Mouse (Mus musculus) MEL (cell line): ENCODE data around the gene Msi2. TPM values are rescaled to one million over a fixed set of nuclear protein-coding genes. Genes with fewer than 3 reads are reported as not detected.
A peak's percentile ranks its signal among the peaks of the same experiment; 100 is the strongest.

Source experiments
- DNase-seq: peaks from one replicate; pipeline ENCODE4 v3.0.0; 2011; ENCODE audit warnings: low read depth, low spot score
- H3K27ac ChIP-seq: 2 replicates; pipeline ENCODE4 v1.5.1; 2012; ENCODE audit warnings: low read depth, mild to moderate bottlenecking, control low read depth, low read length, moderate library complexity; ENCODE audit not compliant: control insufficient read depth
- H3K27me3 ChIP-seq, 2 experiments: fragments of 150-350 bp in 1 of 2; sonication (generic) in 1 of 2; 2 replicates each; pipeline ENCODE4 v1.6.1; 2012; ENCODE audit warnings: low read length in 2 of 2, mild to moderate bottlenecking in 2 of 2, improper control_type of control experiment in 1 of 2, moderate library complexity in 1 of 2; ENCODE audit not compliant: insufficient read depth in 2 of 2, control insufficient read depth in 1 of 2
- H3K36me3 ChIP-seq, 2 experiments: 2 replicates each; pipeline ENCODE4 v1.6.1; 2012 to 2014; ENCODE audit warnings: low read length in 2 of 2, improper control_type of control experiment in 1 of 2, inconsistent platforms in 1 of 2, mild to moderate bottlenecking in 1 of 2; ENCODE audit not compliant: insufficient read depth in 2 of 2, control insufficient read depth in 1 of 2
- H3K4me1 ChIP-seq, 2 experiments: fragments of 150-350 bp in 1 of 2; sonication (generic) in 1 of 2; 2 replicates each; pipeline ENCODE4 v1.6.1; 2012; ENCODE audit warnings: low read length in 2 of 2, improper control_type of control experiment in 1 of 2, mild to moderate bottlenecking in 1 of 2; ENCODE audit not compliant: insufficient read depth in 2 of 2, control insufficient read depth in 1 of 2
- H3K4me3 ChIP-seq, 2 experiments: fragments of 150-350 bp in 1 of 2; sonication (generic) in 1 of 2; 2 replicates each; pipeline ENCODE4 v1.5.1; 2012; ENCODE audit warnings: low read depth in 2 of 2, low read length in 2 of 2, mild to moderate bottlenecking in 2 of 2, moderate library complexity in 2 of 2, control low read depth in 1 of 2, improper control_type of control experiment in 1 of 2; ENCODE audit not compliant: control insufficient read depth in 1 of 2, insufficient read depth in 1 of 2
- H3K79me2 ChIP-seq: 2 replicates; pipeline ENCODE4 v1.6.1; 2012; ENCODE audit warnings: mild to moderate bottlenecking, low read length, moderate library complexity; ENCODE audit not compliant: control insufficient read depth, poor library complexity, insufficient read depth
- H3K9ac ChIP-seq: 2 replicates; pipeline ENCODE4 v1.6.1; 2012; ENCODE audit warnings: low read depth, mild to moderate bottlenecking, control low read depth, low read length, moderate library complexity; ENCODE audit not compliant: control insufficient read depth, poor library complexity, severe bottlenecking
- H3K9me3 ChIP-seq: fragments of 150-350 bp; sonication (generic); replicated peaks from 2 replicates; pipeline ENCODE4 v1.6.1; 2012; ENCODE audit warnings: mild to moderate bottlenecking, low read length, improper control_type of control experiment, moderate library complexity; ENCODE audit not compliant: insufficient read depth
- BHLHE40 ChIP-seq: IDR thresholded peaks from 2 replicates; pipeline ENCODE4 v1.6.1; 2012; ENCODE audit warnings: low read depth, mild to moderate bottlenecking, inconsistent platforms, low read length, improper control_type of control experiment, borderline replicate concordance
- CHD2 ChIP-seq: IDR thresholded peaks from 2 replicates; pipeline ENCODE4 v1.6.1; 2011; ENCODE audit warnings: low read length, improper control_type of control experiment
- CTCF ChIP-seq, 3 experiments: IDR thresholded peaks in 2 of 3; conservative IDR thresholded peaks in 1 of 3; 2 replicates each; pipeline ENCODE4 v1.5.1; 2011 to 2012; ENCODE audit warnings: low read length in 3 of 3, low read depth in 2 of 3, mild to moderate bottlenecking in 2 of 3, improper control_type of control experiment in 1 of 3, inconsistent platforms in 1 of 3, mixed read lengths in 1 of 3, moderate library complexity in 1 of 3; ENCODE audit not compliant: control insufficient read depth in 1 of 3, insufficient read depth in 1 of 3, poor library complexity in 1 of 3, severe bottlenecking in 1 of 3
- ELF1 ChIP-seq: IDR thresholded peaks from 2 replicates; pipeline ENCODE4 v1.6.1; 2014; ENCODE audit warnings: low read depth, mild to moderate bottlenecking, inconsistent platforms, low read length, improper control_type of control experiment, moderate library complexity
- EP300 ChIP-seq, 2 experiments: IDR thresholded peaks; 2 replicates each; pipeline ENCODE4 v1.6.1; 2011; ENCODE audit warnings: improper control_type of control experiment in 2 of 2, low read length in 2 of 2, low read depth in 1 of 2, mild to moderate bottlenecking in 1 of 2
- ETS1 ChIP-seq: IDR thresholded peaks from 2 replicates; pipeline ENCODE4 v1.6.1; 2012; ENCODE audit warnings: low read depth, mild to moderate bottlenecking, inconsistent platforms, low read length, improper control_type of control experiment, moderate library complexity
- GATA1 ChIP-seq: IDR thresholded peaks from 2 replicates; pipeline ENCODE4 v1.6.1; 2011; ENCODE audit warnings: low read depth, low read length, improper control_type of control experiment
- HCFC1 ChIP-seq: IDR thresholded peaks from 2 replicates; pipeline ENCODE4 v1.6.1; 2012; ENCODE audit warnings: low read depth, mild to moderate bottlenecking, inconsistent platforms, low read length, improper control_type of control experiment, moderate library complexity
- JUND ChIP-seq: IDR thresholded peaks from 2 replicates; pipeline ENCODE4 v1.6.1; 2011; ENCODE audit warnings: low read depth, mild to moderate bottlenecking, improper control_type of control experiment, low read length
- KAT2A ChIP-seq: conservative IDR thresholded peaks from 2 replicates; pipeline ENCODE4 v1.6.1; 2012; ENCODE audit warnings: low read depth, low read length, improper control_type of control experiment, inconsistent platforms
- MAFK ChIP-seq: IDR thresholded peaks from 2 replicates; pipeline ENCODE4 v1.6.1; 2011; ENCODE audit warnings: low read depth, mild to moderate bottlenecking, low read length, improper control_type of control experiment, borderline replicate concordance
- MAX ChIP-seq: IDR thresholded peaks from 2 replicates; pipeline ENCODE4 v1.6.1; 2011; ENCODE audit warnings: low read length, improper control_type of control experiment
- MAZ ChIP-seq: IDR thresholded peaks from 2 replicates; pipeline ENCODE4 v1.6.1; 2012; ENCODE audit warnings: low read depth, mild to moderate bottlenecking, inconsistent platforms, low read length, improper control_type of control experiment
- MEF2A ChIP-seq: IDR thresholded peaks from 2 replicates; pipeline ENCODE4 v1.6.1; 2014; ENCODE audit warnings: low read depth, mild to moderate bottlenecking, inconsistent platforms, low read length, improper control_type of control experiment; ENCODE audit not compliant: poor library complexity, insufficient replicate concordance, severe bottlenecking; ENCODE audit errors: extremely low read depth
- MXI1 ChIP-seq: IDR thresholded peaks from 2 replicates; pipeline ENCODE4 v1.6.1; 2011; ENCODE audit warnings: mild to moderate bottlenecking, low read depth, low read length, improper control_type of control experiment
- NELFE ChIP-seq: IDR thresholded peaks from 2 replicates; pipeline ENCODE4 v1.6.1; 2011; ENCODE audit warnings: low read depth, low read length, improper control_type of control experiment
- POLR2A ChIP-seq, 2 experiments: IDR thresholded peaks; 2 replicates each; pipeline ENCODE4 v1.6.1; 2011 to 2012; ENCODE audit warnings: low read length in 2 of 2, mild to moderate bottlenecking in 2 of 2, control low read depth in 1 of 2, improper control_type of control experiment in 1 of 2, low read depth in 1 of 2, moderate library complexity in 1 of 2; ENCODE audit not compliant: control insufficient read depth in 1 of 2, insufficient read depth in 1 of 2, poor library complexity in 1 of 2
- POLR2AphosphoS2 ChIP-seq: IDR thresholded peaks from 2 replicates; pipeline ENCODE4 v1.6.1; 2011; ENCODE audit warnings: low read length, improper control_type of control experiment
- RAD21 ChIP-seq: IDR thresholded peaks from 2 replicates; pipeline ENCODE4 v1.6.1; 2011; ENCODE audit warnings: mild to moderate bottlenecking, low read depth, low read length, improper control_type of control experiment
- RCOR1 ChIP-seq: IDR thresholded peaks from 2 replicates; pipeline ENCODE4 v1.6.1; 2012; ENCODE audit warnings: low read depth, mild to moderate bottlenecking, inconsistent platforms, low read length, improper control_type of control experiment
- SIN3A ChIP-seq: IDR thresholded peaks from 2 replicates; pipeline ENCODE4 v1.6.1; 2012; ENCODE audit warnings: low read length, improper control_type of control experiment, inconsistent platforms
- SMC3 ChIP-seq: IDR thresholded peaks from 2 replicates; pipeline ENCODE4 v1.6.1; 2011; ENCODE audit warnings: low read depth, low read length, improper control_type of control experiment
- TBP ChIP-seq: IDR thresholded peaks from 2 replicates; pipeline ENCODE4 v1.8.0; 2011; ENCODE audit warnings: low read depth, low read length, improper control_type of control experiment
- ZC3H11A ChIP-seq: IDR thresholded peaks from 2 replicates; pipeline ENCODE4 v1.6.1; 2012; ENCODE audit warnings: low read depth, mild to moderate bottlenecking, inconsistent platforms, low read length, improper control_type of control experiment
- ZNF384 ChIP-seq: IDR thresholded peaks from 2 replicates; pipeline ENCODE4 v1.6.1; 2012; ENCODE audit warnings: low read depth, mild to moderate bottlenecking, inconsistent platforms, low read length, improper control_type of control experiment
- polyA plus RNA-seq, 2 experiments: library from polyadenylated mRNA; stranded (reverse) in 1 of 2; unstranded in 1 of 2; fragments of >175 nt in 1 of 2; fragments of >200 nt in 1 of 2; gene quantifications; 2 replicates each; pipeline versions ENCODE4 v1.2.1 to v1.2.4; 2012; ENCODE audit warnings: low replicate concordance in 2 of 2, low read depth in 1 of 2; ENCODE audit not compliant: insufficient read length in 2 of 2, insufficient read depth in 1 of 2, missing spikeins in 1 of 2
- total RNA-seq: library from RNA; depleted of rRNA; stranded (reverse); fragments of 300-350 nt; gene quantifications from 2 replicates; pipeline ENCODE4 v1.2.3, GENCODE M21; 2012

Msi2 gene
- total and polyA plus RNA-seq, 3 experiments: 16.2 to 29.7 TPM; not detected in 1

DNA sequence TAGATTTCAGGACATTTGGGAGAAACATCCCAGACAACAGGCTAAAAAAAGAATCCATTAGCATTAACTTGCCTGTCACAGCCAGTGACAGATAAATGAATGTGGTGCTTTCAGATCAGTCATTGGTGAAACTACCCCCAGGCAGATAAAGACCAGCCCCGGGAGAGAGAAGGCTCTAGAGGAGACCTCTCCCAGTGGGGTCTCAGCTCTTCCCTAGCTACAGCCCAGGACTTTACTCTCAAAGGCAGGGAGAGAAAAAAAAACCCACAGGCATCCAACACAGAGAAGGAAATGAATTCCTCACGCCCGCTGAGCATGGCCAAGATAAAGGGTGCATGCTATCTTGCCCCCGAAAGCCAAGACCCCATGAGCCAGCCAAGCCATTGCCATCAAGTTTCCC, 15.1 kb downstream of the Msi2 start:
- H3K79me2 ChIP-seq: no peaks in the 10 kb centered on the region
- TF ChIP-seq JUND (no peak), NELFE (no peak), TBP (no peak), GATA1 (peak; percentile 66; the same call in 1 of the 2 replicates), ZNF384 (peak; percentile 93), BHLHE40 (no peak), ETS1 (no peak), RCOR1 (peak; percentile 35; the same call in 1 of the 2 replicates), RAD21 (no peak), POLR2AphosphoS2 (no peak), MEF2A (no peak), MAX (no peak), MXI1 (no peak), EP300 (IDR thresholded peaks at IDR 0.05; ENCODE audit: low read depth in 1 of 2, low read length in 2 of 2) (peak; percentile 37 to 65; a peak in 3 of 4 replicates), ELF1 (no peak), KAT2A (no peak), SIN3A (no peak), MAFK (no peak), ZC3H11A (no peak), HCFC1 (no peak)
- no peak overlapping the region for H3K27ac ChIP-seq
- H3K9ac ChIP-seq: no peak overlapping the region
- DNase-seq: peak; percentile 50
- H3K4me3 ChIP-seq: no peak overlapping the region
- H3K4me1 ChIP-seq: peaks cover 2 to 5% of the 10 kb centered on the region in 2 experiments; a peak in 2 of 4 replicates
- no peaks in the 10 kb centered on the region for H3K9me3 ChIP-seq
- H3K36me3 ChIP-seq: peaks cover 5 to 27% of the 10 kb centered on the region in 2 experiments; a peak in 3 of 4 replicates
- no peaks in the 10 kb centered on the region for H3K27me3 ChIP-seq

DNA sequence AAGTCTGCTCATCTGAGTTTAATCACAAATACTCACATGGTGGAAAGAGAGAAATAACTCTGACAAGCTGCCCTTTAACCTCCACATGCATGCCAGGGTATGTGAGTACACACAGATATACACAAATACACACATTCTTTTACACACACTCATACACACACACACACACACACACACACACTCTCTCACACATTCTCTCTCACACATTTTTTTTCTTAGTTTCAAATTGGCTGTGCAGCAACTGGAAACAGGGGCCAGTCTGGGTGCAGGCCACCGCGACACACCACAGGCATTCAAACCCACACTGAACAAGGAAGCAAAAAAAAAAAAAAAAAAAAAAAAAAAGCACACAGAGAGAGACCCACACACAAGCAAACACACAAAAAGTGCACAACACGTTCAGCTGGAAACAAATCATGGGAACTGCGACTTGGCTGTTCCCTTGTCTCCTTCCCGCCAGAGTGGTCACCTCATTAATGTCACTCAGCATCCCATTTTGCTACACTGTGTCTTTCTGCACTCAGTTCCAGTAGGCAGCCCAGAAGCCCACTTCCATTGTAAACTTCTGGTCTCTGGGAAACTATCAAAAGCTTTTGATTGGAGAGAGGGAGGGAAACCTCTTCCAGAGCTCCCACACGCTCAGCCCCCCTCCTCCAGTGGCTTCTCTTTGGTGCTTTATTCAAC, 16.2 kb downstream of the Msi2 start:
- no peak for TF ChIP-seq MXI1
- no peak for TF ChIP-seq BHLHE40
- no peak for TF ChIP-seq HCFC1
- TF ChIP-seq ZNF384: no peak
- TF ChIP-seq SMC3: no peak
- TF ChIP-seq NELFE: no peak
- TF ChIP-seq POLR2A (IDR thresholded peaks at IDR 0.05; ENCODE audit: control insufficient read depth in 1 of 2, insufficient read depth in 1 of 2, low read depth in 1 of 2, low read length in 2 of 2, poor library complexity in 1 of 2): no peak
- no peak for TF ChIP-seq MAZ
- TF ChIP-seq RAD21: no peak
- no peak for TF ChIP-seq ZC3H11A
- no peak for TF ChIP-seq GATA1
- no peak for TF ChIP-seq MAFK
- no peak for TF ChIP-seq CHD2
- no peak for TF ChIP-seq MAX
- TF ChIP-seq CTCF (IDR thresholded peaks at IDR 0.05 in 2 of 3, conservative IDR thresholded peaks at IDR 0.05 in 1 of 3; ENCODE audit: control insufficient read depth in 1 of 3, insufficient read depth in 1 of 3, low read depth in 2 of 3, low read length in 3 of 3, poor library complexity in 1 of 3, severe bottlenecking in 1 of 3): no peak
- TF ChIP-seq, all 39 proteins: peak for 0
- Histone ChIP-seq H3K36me3 (peaks cover 5 to 23% of the 10 kb centered on the region in 2 experiments; a peak in 3 of 4 replicates), H3K27ac (no peak overlapping the region), H3K4me3 (no peak overlapping the region), H3K4me1 (peaks cover 2 to 5% of the 10 kb centered on the region in 2 experiments; a peak in 2 of 4 replicates), H3K9ac (no peak overlapping the region), H3K9me3 (no peaks in the 10 kb centered on the region), H3K79me2 (no peaks in the 10 kb centered on the region), H3K27me3 (no peaks in the 10 kb centered on the region)
- DNase-seq: no peak
